Mouse (Mus musculus): Measurements from ENCODE around the gene Cul5. TPM values are rescaled to one million over a fixed set of nuclear protein-coding genes. Genes with fewer than 3 reads are reported as not detected.

Cul5 gene
- polyA plus RNA-seq, 1 experiment from 2014 or later = 36.7 TPM

Other genes with a start within 250 kb of the Cul5 start
- gene Atm, start 133.3 kb downstream of the Cul5 start, polyA plus RNA-seq (2015; fragmentation: Nextera tagmentation; extraction: Ambion mirVana) = 7.7 and 10.5 TPM in 2 replicates
- gene Npat, start 133.0 kb downstream of the Cul5 start, polyA plus RNA-seq (2015; fragmentation: Nextera tagmentation; extraction: Ambion mirVana) = 10.8 and 10.9 TPM in 2 replicates
- 163 and 166 TPM in 2 replicates for gene Acat1, start 59.6 kb downstream of the Cul5 start, polyA plus RNA-seq (2015; fragmentation: Nextera tagmentation; extraction: Ambion mirVana)
- 3.2 and 3.3 TPM in 2 replicates for gene Rab39, start 36.2 kb upstream of the Cul5 start, polyA plus RNA-seq (2015; fragmentation: Nextera tagmentation; extraction: Ambion mirVana)
- 16.7 and 18.0 TPM in 2 replicates for gene Slc35f2, start 101.5 kb upstream of the Cul5 start, polyA plus RNA-seq (2015; fragmentation: Nextera tagmentation; extraction: Ambion mirVana)
- 0.14 and 0.20 TPM in 2 replicates for gene Sln, start 180.2 kb upstream of the Cul5 start, polyA plus RNA-seq (2015; fragmentation: Nextera tagmentation; extraction: Ambion mirVana)